Mouse (Mus musculus) G1E (cell line): ENCODE results near the gene Pcbp3. TPM values are rescaled to one million over a fixed set of nuclear protein-coding genes. Genes with fewer than 3 reads are reported as not detected.

Experiments used
- ATAC-seq: 2 replicates; pipeline ENCODE4 v1.8.0; 2016; ENCODE audit warnings: mild to moderate bottlenecking; ENCODE audit not compliant: insufficient number of reproducible peaks, poor library complexity, low FRiP score, severe bottlenecking; ENCODE audit errors: extremely low read depth
- DNase-seq: peaks from one replicate; pipeline ENCODE4 v3.0.0; 2012; ENCODE audit warnings: low spot score
- H3K27me3 ChIP-seq: 2 replicates; pipeline ENCODE4 v1.6.1; 2012; ENCODE audit warnings: mild to moderate bottlenecking, low read length, inconsistent platforms; ENCODE audit not compliant: insufficient read depth
- H3K36me3 ChIP-seq: replicated peaks from 2 replicates; pipeline ENCODE3; 2012; ENCODE audit warnings: mild to moderate bottlenecking, inconsistent platforms
- H3K4me1 ChIP-seq: 2 replicates; pipeline ENCODE4 v1.6.1; 2012; ENCODE audit warnings: low read depth, low read length, inconsistent platforms, mixed read lengths; ENCODE audit not compliant: insufficient read depth
- H3K4me3 ChIP-seq: 2 replicates; pipeline ENCODE4 v1.5.1; 2012; ENCODE audit warnings: low read depth, mild to moderate bottlenecking, inconsistent platforms, low read length, moderate library complexity, mixed read lengths
- H3K9me3 ChIP-seq: replicated peaks from 2 replicates; pipeline ENCODE4 v1.6.1; 2012; ENCODE audit warnings: inconsistent platforms
- CTCF ChIP-seq: IDR thresholded peaks from 2 replicates; pipeline ENCODE4 v1.5.1; 2012; ENCODE audit warnings: low read depth, low read length, inconsistent platforms, mixed read lengths
- GATA1 ChIP-seq: IDR thresholded peaks from 2 replicates; pipeline ENCODE4 v1.6.1; 2012; ENCODE audit warnings: borderline replicate concordance, low read length, inconsistent platforms, mixed read lengths
- GATA2 ChIP-seq: IDR thresholded peaks from 2 replicates; pipeline ENCODE4 v1.6.1; 2012; ENCODE audit warnings: low read depth, low read length, inconsistent platforms, borderline replicate concordance
- POLR2AphosphoS5 ChIP-seq: IDR thresholded peaks from 2 replicates; pipeline ENCODE4 v1.6.1; 2012; ENCODE audit warnings: low read depth, low read length, inconsistent platforms; ENCODE audit not compliant: insufficient replicate concordance
- TAL1 ChIP-seq: conservative IDR thresholded peaks from 2 replicates; pipeline ENCODE4 v1.6.1; 2012; ENCODE audit warnings: low read depth, low read length, inconsistent platforms, mixed read lengths
- polyA plus RNA-seq: library from polyadenylated mRNA; stranded (reverse); fragments of >175 nt; gene quantifications from 2 replicates; pipeline ENCODE4 v1.2.3, GENCODE M21; 2012
- total RNA-seq, 2 experiments: library from RNA; stranded (forward) in 1 of 2; stranded (reverse) in 1 of 2; fragments of 200-1000 nt in 1 of 2; fragments of >200 nt in 1 of 2; fragmentation: Nextera tagmentation in 1 of 2; gene quantifications; 2 replicates each; pipeline ENCODE4 v1.2.3; 2014 to 2017

The Pcbp3 gene
- total and polyA plus RNA-seq, 3 experiments, result not detected

- Histone ChIP-seq H3K4me3 (no peak overlapping the region), H3K27me3 (no peaks in the 10 kb centered on the region), H3K4me1 (no peaks in the 10 kb centered on the region), H3K9me3 (no peaks in the 10 kb centered on the region), H3K36me3 (no peaks in the 10 kb centered on the region)
- no peak for TF ChIP-seq TAL1
- TF ChIP-seq GATA2, result no peak
- no peak for TF ChIP-seq POLR2AphosphoS5
- TF ChIP-seq CTCF, result no peak
- no peak for TF ChIP-seq GATA1
- no peak for DNase-seq
- no peak for ATAC-seq
Observed at GRCm38 (mm10) chr10:76905935-76906341, 55.7 kb downstream of the Pcbp3 start.

- no peak for ATAC-seq
- Histone ChIP-seq H3K4me3 (no peak overlapping the region), H3K4me1 (no peaks in the 10 kb centered on the region), H3K9me3 (no peaks in the 10 kb centered on the region), H3K36me3 (no peaks in the 10 kb centered on the region), H3K27me3 (no peaks in the 10 kb centered on the region)
- TF ChIP-seq POLR2AphosphoS5 (no peak), CTCF (no peak), GATA1 (no peak), GATA2 (no peak), TAL1 (no peak)
- DNase-seq, result no peak
Observed at GRCm38 (mm10) chr10:76903694-76904093, 58.0 kb downstream of the Pcbp3 start.

GRCm38 (mm10) chr10:76903099-76903498 is 58.6 kb downstream of the Pcbp3 start:
- H3K9me3 ChIP-seq, result no peaks in the 10 kb centered on the region
- DNase-seq (no peak), ATAC-seq (no peak)
- no peaks in the 10 kb centered on the region for H3K36me3 ChIP-seq
- TF ChIP-seq TAL1 (no peak), POLR2AphosphoS5 (no peak), CTCF (no peak), GATA2 (no peak), GATA1 (no peak)
- H3K4me3 ChIP-seq, result no peak overlapping the region
- peaks cover 3% of the 10 kb centered on the region; the same call in 1 of the 2 replicates for H3K27me3 ChIP-seq
- H3K4me1 ChIP-seq, result no peaks in the 10 kb centered on the region

GRCm38 (mm10) chr10:76902588-76902987 is 59.1 kb downstream of the Pcbp3 start:
- Histone ChIP-seq H3K27me3 (peaks cover 4% of the 10 kb centered on the region; the same call in 1 of the 2 replicates), H3K4me3 (no peak overlapping the region), H3K4me1 (no peaks in the 10 kb centered on the region), H3K9me3 (no peaks in the 10 kb centered on the region), H3K36me3 (no peaks in the 10 kb centered on the region)
- TF ChIP-seq TAL1, result no peak
- no peak for TF ChIP-seq GATA1
- no peak for TF ChIP-seq POLR2AphosphoS5
- TF ChIP-seq GATA2, result no peak
- no peak for TF ChIP-seq CTCF
- ATAC-seq, result no peak
- no peak for DNase-seq

GRCm38 (mm10) chr10:76898428-76898827 is 63.3 kb downstream of the Pcbp3 start:
- H3K27me3 ChIP-seq, result peaks cover 7% of the 10 kb centered on the region
- no peak overlapping the region for H3K4me3 ChIP-seq
- H3K4me1 ChIP-seq, result no peaks in the 10 kb centered on the region
- no peaks in the 10 kb centered on the region for H3K36me3 ChIP-seq
- no peak for ATAC-seq
- no peak for DNase-seq
- no peak for TF ChIP-seq CTCF
- TF ChIP-seq GATA2, result no peak
- TF ChIP-seq POLR2AphosphoS5, result no peak
- no peak for TF ChIP-seq TAL1
- H3K9me3 ChIP-seq, result no peaks in the 10 kb centered on the region

GRCm38 (mm10) chr10:76891456-76891855 is 70.2 kb downstream of the Pcbp3 start:
- no peak overlapping the region for H3K4me3 ChIP-seq
- no peak for ATAC-seq
- H3K9me3 ChIP-seq, result no peaks in the 10 kb centered on the region
- no peaks in the 10 kb centered on the region for H3K36me3 ChIP-seq
- TF ChIP-seq POLR2AphosphoS5 (no peak), TAL1 (no peak), GATA1 (no peak), CTCF (no peak), GATA2 (no peak)
- no peak for DNase-seq
- no peaks in the 10 kb centered on the region for H3K4me1 ChIP-seq
- no peaks in the 10 kb centered on the region for H3K27me3 ChIP-seq

GRCm38 (mm10) chr10:76883442-76884244 is 78.0 kb downstream of the Pcbp3 start:
- Histone ChIP-seq H3K4me3 (no peak overlapping the region), H3K9me3 (no peaks in the 10 kb centered on the region), H3K4me1 (no peaks in the 10 kb centered on the region), H3K36me3 (no peaks in the 10 kb centered on the region), H3K27me3 (peaks cover 3% of the 10 kb centered on the region; the same call in 1 of the 2 replicates)
- no peak for TF ChIP-seq POLR2AphosphoS5
- ATAC-seq (no peak), DNase-seq (no peak)
